Mouse (Mus musculus) heart, adult 10 weeks (tissue): ENCODE results near the gene Tcl1b1. TPM values are rescaled to one million over a fixed set of nuclear protein-coding genes. Genes with fewer than 3 reads are reported as not detected.

Experiments
- polyA plus RNA-seq: library from polyadenylated mRNA; stranded (reverse); fragments of 350-450 nt; fragmentation: Illumina TruSeq; extraction: RNeasy Lipid Tissue Mini Kit (QIAGEN cat#74804); gene quantifications from one replicate; pipeline ENCODE4 v1.2.3, GENCODE M21; 2014; ENCODE audit warnings: low read depth, low replicate concordance

The Tcl1b1 gene
- polyA plus RNA-seq = not detected

GRCm38 (mm10) chr12:105159390-105159789 lies at the start of gene Tcl1b1:
Gene Tcl1b1, plus strand, starts transcription at chr12:105159690.

GRCm38 (mm10) chr12:105145714-105146113 lies 13.8 kb upstream of the Tcl1b1 start, which contains the start of gene Tcl1b2:
Gene Tcl1b2, plus strand, starts transcription at chr12:105146014.

GRCm38 (mm10) chr12:105176044-105176443 lies 16.6 kb downstream of the Tcl1b1 start, which contains the start of gene Tcl1b5:
Gene Tcl1b5, plus strand, starts transcription at chr12:105176344.

GRCm38 (mm10) chr12:105190743-105191142 lies 31.3 kb downstream of the Tcl1b1 start, which contains the start of gene Tcl1b3:
Gene Tcl1b3, plus strand, starts transcription at chr12:105191043.

GRCm38 (mm10) chr12:105201657-105202056 lies 42.2 kb downstream of the Tcl1b1 start, which contains the start of gene Tcl1b4:
Gene Tcl1b4, plus strand, starts transcription at chr12:105201957.

Other genes with a start within 250 kb of the Tcl1b1 start
- 3.1 TPM for gene Syne3, start 149.9 kb upstream of the Tcl1b1 start, polyA plus RNA-seq
- 55.6 TPM for gene Glrx5, start 127.0 kb upstream of the Tcl1b1 start, polyA plus RNA-seq
- not detected for gene Tcl1b2, start 13.7 kb upstream of the Tcl1b1 start, polyA plus RNA-seq
- not detected for gene Tcl1b5, start 16.7 kb downstream of the Tcl1b1 start, polyA plus RNA-seq
- not detected for gene Tcl1b3, start 31.4 kb downstream of the Tcl1b1 start, polyA plus RNA-seq
- not detected for gene Tcl1b4, start 42.3 kb downstream of the Tcl1b1 start, polyA plus RNA-seq
- not detected for gene Tcl1, start 63.1 kb downstream of the Tcl1b1 start, polyA plus RNA-seq
- gene Tunar, start 174.2 kb downstream of the Tcl1b1 start, polyA plus RNA-seq = not detected